Mouse (Mus musculus) small intestine, adult 2 months (tissue): ENCODE results near the gene Dbt.

Experiments
- CTCF ChIP-seq: fragments of 200-500 bp; IDR thresholded peaks from 2 replicates; pipeline ENCODE4 v1.5.1; 2012; ENCODE audit warnings: low read depth, mild to moderate bottlenecking, control low read depth, inconsistent platforms, low read length, moderate library complexity, mixed read lengths; ENCODE audit not compliant: insufficient replicate concordance, insufficient read length; ENCODE audit errors: extremely low read depth
- POLR2A ChIP-seq: fragments of 200-500 bp; IDR thresholded peaks from 2 replicates; pipeline ENCODE4 v1.6.1; 2012; ENCODE audit warnings: low read depth, mild to moderate bottlenecking, control low read depth, inconsistent platforms, low read length, moderate library complexity

DNA sequence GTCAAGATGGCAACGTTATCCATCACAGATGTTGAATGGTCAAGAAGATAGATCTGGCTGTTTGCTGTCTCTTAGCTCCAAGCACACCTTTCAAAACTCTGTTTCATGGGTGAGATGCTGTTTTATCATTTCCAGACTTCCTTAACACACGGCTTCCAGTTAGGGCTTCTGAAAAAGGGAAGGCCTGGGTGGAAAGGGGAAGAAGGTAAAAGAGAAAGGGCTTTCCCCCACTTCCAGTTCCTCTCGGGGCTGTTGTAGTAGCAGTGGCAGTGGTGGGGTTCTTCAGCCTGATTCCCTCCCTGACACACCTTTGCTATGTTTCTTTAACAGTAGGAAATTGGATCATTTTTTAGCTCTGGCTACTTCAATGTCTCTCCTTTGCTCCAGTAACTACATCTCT, 30.1 kb upstream of the Dbt start:
- no peak for TF ChIP-seq CTCF
- TF ChIP-seq POLR2A, result no peak
